Mouse (Mus musculus): ENCODE results near the gene Lrrc49. TPM values are rescaled to one million over a fixed set of nuclear protein-coding genes. Genes with fewer than 3 reads are reported as not detected.
A peak's percentile ranks its signal among the peaks of the same experiment; 100 is the strongest.

Lrrc49 gene
- polyA plus RNA-seq, 1 experiment from 2014 or later: 0.85 TPM

DNA sequence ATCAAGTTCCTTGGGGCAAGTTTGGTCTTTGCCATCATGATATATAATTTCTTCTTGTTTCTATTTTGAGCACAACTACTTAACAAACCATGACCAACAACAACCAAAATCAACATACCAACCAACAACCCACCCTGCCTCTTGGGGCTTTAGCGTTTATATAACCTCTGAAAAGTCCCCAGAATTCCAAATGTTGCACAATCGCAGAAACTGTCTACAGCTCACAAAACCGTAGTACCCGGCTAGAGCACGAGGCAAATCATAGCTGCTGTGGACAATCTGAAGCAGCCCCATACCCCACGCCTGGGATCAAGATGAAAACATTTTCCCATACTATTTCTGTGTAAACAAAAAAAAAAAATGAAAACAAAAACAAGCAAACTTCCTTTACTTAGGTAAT is 21.8 kb upstream of the Lrrc49 start:
- no peak for ATAC-seq (ENCODE audit: insufficient read depth)
- H3K27ac ChIP-seq (replicated peaks): no peak overlapping the region
- 50% methylated on average over 6 of the region's 6 CpGs for WGBS (ENCODE audit: insufficient replicate concordance)
- H3K4me3 ChIP-seq (replicated peaks): no peak overlapping the region
- H3K4me1 ChIP-seq (replicated peaks): no peaks in the 10 kb centered on the region; the same call in 1 of the 2 replicates
- no peaks in the 10 kb centered on the region for H3K9me3 ChIP-seq (replicated peaks)
- H3K9ac ChIP-seq: no peak overlapping the region
- peaks cover 25% of the 10 kb centered on the region for H3K27me3 ChIP-seq
- no peak overlapping the region for H3K4me2 ChIP-seq
- H3K36me3 ChIP-seq (replicated peaks): no peaks in the 10 kb centered on the region

GRCm38 (mm10) chr9:60708606-60709005 is 20.6 kb upstream of the Lrrc49 start:
- ATAC-seq (ENCODE audit: insufficient read depth): no peak
- H3K27ac ChIP-seq (replicated peaks): no peak overlapping the region
- H3K36me3 ChIP-seq (replicated peaks): no peaks in the 10 kb centered on the region
- WGBS (ENCODE audit: insufficient replicate concordance): 71% methylated on average over 5 of the region's 5 CpGs
- H3K4me2 ChIP-seq: no peak overlapping the region
- H3K4me3 ChIP-seq (replicated peaks): no peak overlapping the region
- no peaks in the 10 kb centered on the region; the same call in 1 of the 2 replicates for H3K4me1 ChIP-seq (replicated peaks)
- no peaks in the 10 kb centered on the region for H3K9me3 ChIP-seq (replicated peaks)
- H3K27me3 ChIP-seq: peaks cover 17% of the 10 kb centered on the region
- H3K9ac ChIP-seq: no peak overlapping the region

DNA sequence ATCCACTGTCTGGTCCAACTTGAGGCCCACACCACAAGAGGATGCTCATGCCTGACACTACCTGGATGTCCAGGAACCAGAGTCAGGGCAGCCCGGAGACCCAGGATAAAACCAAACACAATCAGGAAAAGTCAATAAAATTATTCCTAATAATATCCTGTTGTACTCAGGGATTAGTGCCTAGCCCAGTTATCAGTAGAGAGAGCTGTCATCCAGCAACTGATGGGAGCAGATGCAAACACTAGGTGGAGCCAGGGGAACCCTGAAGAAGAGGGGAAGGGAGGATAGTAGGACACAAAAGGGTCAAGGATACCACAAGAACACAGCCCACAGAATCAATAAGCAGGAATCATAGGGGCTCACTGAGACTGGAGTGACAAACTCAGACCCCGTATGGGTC is 19.6 kb upstream of the Lrrc49 start:
- Histone ChIP-seq H3K4me1 (replicated peaks) (no peaks in the 10 kb centered on the region), H3K27me3 (peaks cover 7% of the 10 kb centered on the region), H3K9ac (no peak overlapping the region), H3K27ac (replicated peaks) (no peak overlapping the region), H3K4me2 (no peak overlapping the region), H3K4me3 (replicated peaks) (no peak overlapping the region), H3K9me3 (replicated peaks) (no peaks in the 10 kb centered on the region), H3K36me3 (replicated peaks) (no peaks in the 10 kb centered on the region)
- 51% methylated on average over 2 of the region's 2 CpGs for WGBS (ENCODE audit: insufficient replicate concordance)
- no peak for ATAC-seq (ENCODE audit: insufficient read depth)

GRCm38 (mm10) chr9:60699581-60700231 is 11.7 kb upstream of the Lrrc49 start:
- Histone ChIP-seq H3K27me3 (no peaks in the 10 kb centered on the region), H3K9ac (no peak overlapping the region), H3K4me1 (replicated peaks) (no peaks in the 10 kb centered on the region), H3K36me3 (replicated peaks) (no peaks in the 10 kb centered on the region), H3K27ac (replicated peaks) (no peak overlapping the region), H3K9me3 (replicated peaks) (no peaks in the 10 kb centered on the region), H3K4me2 (no peak overlapping the region), H3K4me3 (replicated peaks) (no peak overlapping the region)
- no peak for ATAC-seq (ENCODE audit: insufficient read depth)
- 63% methylated on average over 18 of the region's 18 CpGs for WGBS (ENCODE audit: insufficient replicate concordance)

DNA sequence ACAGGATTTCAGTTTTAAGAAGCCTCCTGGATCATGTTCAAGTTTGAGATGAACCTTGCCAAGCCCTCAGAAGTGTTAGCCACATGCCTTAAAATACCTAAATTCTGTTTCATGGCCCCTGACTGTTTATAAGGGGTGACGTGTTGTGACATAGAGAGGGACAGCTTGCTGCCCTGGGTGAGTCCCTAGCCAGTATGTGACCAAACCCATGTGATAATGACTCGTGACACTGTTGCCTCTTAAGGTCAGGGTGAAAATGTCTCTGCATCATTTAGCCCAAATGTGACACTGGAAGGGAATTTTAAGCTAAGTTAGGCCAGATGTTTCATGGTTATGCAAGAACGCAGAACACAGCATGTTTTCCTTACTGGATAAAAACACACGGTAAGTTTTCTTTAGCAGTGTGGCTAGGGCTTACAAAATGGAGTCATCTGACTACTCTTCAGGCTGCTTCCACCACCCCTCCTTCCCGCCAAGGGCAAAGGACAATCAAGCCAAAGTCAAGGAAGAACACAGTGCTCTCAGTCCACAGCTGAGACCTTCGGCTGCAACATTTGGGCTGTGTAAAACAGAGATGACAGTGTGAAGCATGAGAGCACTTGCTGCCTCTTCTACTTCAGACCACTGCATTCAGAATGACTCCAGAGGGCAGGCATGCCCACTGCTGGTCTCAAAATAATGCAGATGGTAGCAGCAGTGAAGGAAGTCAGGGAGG is 8.5 kb upstream of the Lrrc49 start:
- no peak for ATAC-seq (ENCODE audit: insufficient read depth)
- 49% methylated on average over 6 of the region's 6 CpGs for WGBS (ENCODE audit: insufficient replicate concordance)
- H3K36me3 ChIP-seq (replicated peaks): no peaks in the 10 kb centered on the region
- H3K4me1 ChIP-seq (replicated peaks): no peaks in the 10 kb centered on the region
- H3K9ac ChIP-seq: no peak overlapping the region
- no peak overlapping the region for H3K4me2 ChIP-seq
- H3K27ac ChIP-seq (replicated peaks): no peak overlapping the region
- no peak overlapping the region for H3K4me3 ChIP-seq (replicated peaks)
- H3K9me3 ChIP-seq (replicated peaks): no peaks in the 10 kb centered on the region
- no peaks in the 10 kb centered on the region for H3K27me3 ChIP-seq

- 43% methylated on average over 2 of the region's 2 CpGs for WGBS (ENCODE audit: insufficient replicate concordance)
- Histone ChIP-seq H3K36me3 (replicated peaks) (no peaks in the 10 kb centered on the region), H3K4me2 (no peak overlapping the region), H3K9me3 (replicated peaks) (no peaks in the 10 kb centered on the region), H3K4me1 (replicated peaks) (no peaks in the 10 kb centered on the region), H3K4me3 (replicated peaks) (no peak overlapping the region), H3K27ac (replicated peaks) (no peak overlapping the region), H3K27me3 (no peaks in the 10 kb centered on the region), H3K9ac (no peak overlapping the region)
- no peak for ATAC-seq (ENCODE audit: insufficient read depth)
Observed at GRCm38 (mm10) chr9:60693986-60694385, 6.0 kb upstream of the Lrrc49 start.

DNA sequence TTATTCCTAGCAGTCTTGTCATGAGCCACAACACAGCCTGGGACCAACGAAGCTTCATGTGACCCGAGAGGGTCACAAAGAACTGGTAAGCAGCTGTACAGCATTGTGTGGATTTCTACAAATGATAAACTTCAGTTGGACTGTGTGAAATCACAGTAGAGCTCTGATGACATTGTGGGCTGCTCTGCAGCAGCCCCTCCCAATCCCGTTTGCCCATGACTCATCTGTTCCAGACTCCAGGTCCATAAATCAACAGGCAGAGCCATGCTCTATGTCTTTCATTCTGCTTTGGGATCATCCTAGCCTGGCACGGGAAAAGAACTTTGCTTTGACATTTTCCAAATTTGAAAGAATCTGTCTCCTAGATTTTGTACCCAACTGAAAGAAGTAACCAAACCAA is 4.7 kb upstream of the Lrrc49 start:
- 38% methylated on average over 4 of the region's 4 CpGs for WGBS (ENCODE audit: insufficient replicate concordance)

DNA sequence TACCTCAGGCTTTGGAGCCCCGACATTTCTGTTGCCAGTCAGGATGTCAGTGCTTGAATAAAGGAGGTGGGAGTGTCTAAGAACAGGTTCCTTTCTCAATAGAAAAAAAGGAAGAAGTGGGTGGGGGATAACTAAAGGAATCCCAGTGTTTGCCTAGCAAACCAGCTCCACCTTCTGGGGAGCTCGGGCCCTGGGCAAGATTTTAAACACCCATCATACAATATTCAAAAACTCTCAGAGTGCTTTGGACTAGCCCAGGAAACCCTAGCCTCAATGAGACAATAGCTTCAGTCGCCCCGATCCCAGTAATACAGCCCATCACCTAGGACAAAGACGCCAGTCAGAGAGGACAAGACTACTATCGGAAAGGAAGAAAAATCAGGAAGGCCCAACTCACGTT is 543 bp downstream of the Lrrc49 start:
- WGBS (ENCODE audit: insufficient replicate concordance): 3% methylated on average over 7 of the region's 7 CpGs

More for the DNA sequence above, 4.7 kb upstream of the Lrrc49 start:
- no peak overlapping the region for H3K4me3 ChIP-seq (replicated peaks)
- H3K27me3 ChIP-seq: no peaks in the 10 kb centered on the region
- H3K36me3 ChIP-seq (replicated peaks): no peaks in the 10 kb centered on the region
- no peaks in the 10 kb centered on the region for H3K9me3 ChIP-seq (replicated peaks)
- H3K4me2 ChIP-seq: no peak overlapping the region
- H3K9ac ChIP-seq: no peak overlapping the region
- H3K4me1 ChIP-seq (replicated peaks): peaks cover 10% of the 10 kb centered on the region
- no peak for ATAC-seq (ENCODE audit: insufficient read depth)
- no peak overlapping the region for H3K27ac ChIP-seq (replicated peaks)

GRCm38 (mm10) chr9:60682753-60683152 is 5.2 kb downstream of the Lrrc49 start:
- H3K9me3 ChIP-seq (replicated peaks): no peaks in the 10 kb centered on the region
- H3K4me1 ChIP-seq (replicated peaks): peaks cover 5% of the 10 kb centered on the region; the same call in 1 of the 2 replicates
- no peak overlapping the region for H3K4me3 ChIP-seq (replicated peaks)
- ATAC-seq (ENCODE audit: insufficient read depth): no peak
- H3K4me2 ChIP-seq: no peak overlapping the region
- H3K36me3 ChIP-seq (replicated peaks): no peaks in the 10 kb centered on the region
- no peak overlapping the region for H3K27ac ChIP-seq (replicated peaks)
- no peak overlapping the region for H3K9ac ChIP-seq
- H3K27me3 ChIP-seq: no peaks in the 10 kb centered on the region
- 65% methylated on average over 4 of the region's 4 CpGs for WGBS (ENCODE audit: insufficient replicate concordance)

More for the DNA sequence above, 543 bp downstream of the Lrrc49 start:
- no peaks in the 10 kb centered on the region for H3K27me3 ChIP-seq
- H3K27ac ChIP-seq (replicated peaks): no peak overlapping the region
- no peaks in the 10 kb centered on the region for H3K36me3 ChIP-seq (replicated peaks)
- H3K4me2 ChIP-seq: peak overlapping the region; percentile 73
- ATAC-seq (ENCODE audit: insufficient read depth): no peak
- H3K4me3 ChIP-seq (replicated peaks): peak overlapping the region; percentile 60
- H3K4me1 ChIP-seq (replicated peaks): peaks cover 13% of the 10 kb centered on the region
- H3K9ac ChIP-seq: no peak overlapping the region
- no peaks in the 10 kb centered on the region for H3K9me3 ChIP-seq (replicated peaks)

- no peaks in the 10 kb centered on the region for H3K9me3 ChIP-seq (replicated peaks)
- H3K27me3 ChIP-seq: no peaks in the 10 kb centered on the region
- H3K4me1 ChIP-seq (replicated peaks): no peaks in the 10 kb centered on the region
- no peak overlapping the region for H3K4me2 ChIP-seq
- 81% methylated on average over 3 of the region's 3 CpGs for WGBS (ENCODE audit: insufficient replicate concordance)
- H3K36me3 ChIP-seq (replicated peaks): no peaks in the 10 kb centered on the region
- ATAC-seq (ENCODE audit: insufficient read depth): no peak
- no peak overlapping the region for H3K27ac ChIP-seq (replicated peaks)
- no peak overlapping the region for H3K4me3 ChIP-seq (replicated peaks)
- no peak overlapping the region for H3K9ac ChIP-seq
Observed at GRCm38 (mm10) chr9:60681005-60681404, 7.0 kb downstream of the Lrrc49 start.

GRCm38 (mm10) chr9:60678913-60679312 is 9.0 kb downstream of the Lrrc49 start:
- Histone ChIP-seq H3K4me3 (replicated peaks) (no peak overlapping the region), H3K4me1 (replicated peaks) (no peaks in the 10 kb centered on the region), H3K9ac (no peak overlapping the region), H3K4me2 (no peak overlapping the region), H3K27ac (replicated peaks) (no peak overlapping the region), H3K9me3 (replicated peaks) (no peaks in the 10 kb centered on the region), H3K27me3 (no peaks in the 10 kb centered on the region), H3K36me3 (replicated peaks) (no peaks in the 10 kb centered on the region)
- ATAC-seq (ENCODE audit: insufficient read depth): no peak
- 37% methylated on average over 5 of the region's 5 CpGs for WGBS (ENCODE audit: insufficient replicate concordance)

Measured in liver, embryonic 15.5 days (tissue).